Mouse (Mus musculus) MEL (cell line): ENCODE results near the gene Drc3.

Experiments
- BHLHE40 ChIP-seq: IDR thresholded peaks from 2 replicates; pipeline ENCODE4 v1.6.1; 2012; ENCODE audit warnings: low read depth, mild to moderate bottlenecking, inconsistent platforms, low read length, improper control_type of control experiment, borderline replicate concordance
- ELF1 ChIP-seq: IDR thresholded peaks from 2 replicates; pipeline ENCODE4 v1.6.1; 2014; ENCODE audit warnings: low read depth, mild to moderate bottlenecking, inconsistent platforms, low read length, improper control_type of control experiment, moderate library complexity
- GATA1 ChIP-seq: IDR thresholded peaks from 2 replicates; pipeline ENCODE4 v1.6.1; 2011; ENCODE audit warnings: low read depth, low read length, improper control_type of control experiment
- MAX ChIP-seq: IDR thresholded peaks from 2 replicates; pipeline ENCODE4 v1.6.1; 2011; ENCODE audit warnings: low read length, improper control_type of control experiment
- MXI1 ChIP-seq: IDR thresholded peaks from 2 replicates; pipeline ENCODE4 v1.6.1; 2011; ENCODE audit warnings: mild to moderate bottlenecking, low read depth, low read length, improper control_type of control experiment
- POLR2A ChIP-seq, 2 experiments: IDR thresholded peaks; 2 replicates each; pipeline ENCODE4 v1.6.1; 2011 to 2012; ENCODE audit warnings: low read length in 2 of 2, mild to moderate bottlenecking in 2 of 2, control low read depth in 1 of 2, improper control_type of control experiment in 1 of 2, low read depth in 1 of 2, moderate library complexity in 1 of 2; ENCODE audit not compliant: control insufficient read depth in 1 of 2, insufficient read depth in 1 of 2, poor library complexity in 1 of 2
- ZKSCAN1 ChIP-seq: IDR thresholded peaks from 2 replicates; pipeline ENCODE4 v1.6.1; 2012; ENCODE audit warnings: low read depth, mild to moderate bottlenecking, inconsistent platforms, low read length, improper control_type of control experiment, moderate library complexity

DNA sequence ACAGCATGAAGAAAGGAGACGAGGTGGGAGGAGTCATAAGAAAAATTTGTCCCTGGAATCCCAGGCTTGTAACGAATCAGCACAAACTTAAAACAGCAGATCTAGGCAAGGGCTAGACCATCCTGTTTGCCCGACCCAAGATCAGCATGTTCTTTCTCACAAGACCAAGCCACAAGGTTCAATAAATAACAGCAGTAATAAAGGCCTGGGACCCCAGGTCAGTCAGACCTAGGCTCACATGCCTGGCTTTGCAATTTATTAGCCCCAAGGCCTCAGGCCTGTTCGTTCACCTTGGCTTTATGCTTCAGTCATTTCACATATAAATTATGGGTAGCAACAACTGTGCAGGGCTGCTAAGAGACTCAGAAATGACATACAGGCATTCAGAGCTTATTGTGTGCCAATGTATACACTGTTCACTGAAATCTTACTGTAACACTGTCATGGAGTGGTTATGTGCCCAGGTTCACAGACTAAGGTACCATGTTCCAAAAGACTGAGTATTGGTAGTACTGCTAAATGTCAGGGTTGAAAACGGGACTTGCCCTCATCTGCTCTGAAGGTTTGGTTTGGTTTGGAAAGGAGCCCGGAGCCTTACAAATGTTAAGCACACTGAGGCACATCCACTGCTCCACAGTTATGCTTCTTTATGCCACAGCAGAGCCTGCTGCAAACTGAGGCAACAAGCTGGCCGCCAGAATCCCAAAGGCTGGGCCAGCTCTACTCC, 35.6 kb upstream of the Drc3 start:
- TF ChIP-seq MAX = no peak
- TF ChIP-seq GATA1 = no peak
- TF ChIP-seq ZKSCAN1 = no peak
- no peak for TF ChIP-seq POLR2A (IDR thresholded peaks at IDR 0.05; ENCODE audit: control insufficient read depth in 1 of 2, insufficient read depth in 1 of 2, low read depth in 1 of 2, low read length in 2 of 2, poor library complexity in 1 of 2)
- TF ChIP-seq MXI1 = no peak
- no peak for TF ChIP-seq BHLHE40
- no peak for TF ChIP-seq ELF1
